Mouse (Mus musculus): Measurements from ENCODE around the gene Ccr9. TPM values are rescaled to one million over a fixed set of nuclear protein-coding genes. Genes with fewer than 3 reads are reported as not detected.

Ccr9 gene
- 8.2 and 8.7 TPM in 2 replicates for polyA plus RNA-seq (2012; rRNA removed)

GRCm38 (mm10) chr9:123678327-123679105, at the start of gene Ccr9, which contains the start of gene Slc6a20a:
Gene Ccr9, plus strand, starts transcription at chr9:123678439.
Gene Slc6a20a, minus strand, starts transcription at chr9:123678885.
- Histone ChIP-seq H3K27ac (ENCODE audit: insufficient read depth, low read length) (peak within 1 kb of the TSS; percentile 45; the same call in 1 of the 2 replicates), H3K27me3 (ENCODE audit: control insufficient read depth, insufficient read depth, low read length) (peaks cover 12% of the 10 kb centered on the region), H3K4me3 (ENCODE audit: extremely low read depth, insufficient read depth, insufficient read length) (peak within 1 kb of the TSS; percentile 66), H3K4me1 (ENCODE audit: control insufficient read depth, insufficient read depth, insufficient read length) (peaks cover 8% of the 10 kb centered on the region; the same call in 1 of the 2 replicates), H3K36me3 (ENCODE audit: control insufficient read depth, insufficient read depth, low read length) (no peaks in the 10 kb centered on the region)
- TF ChIP-seq POLR2A (IDR thresholded peaks at IDR 0.05; ENCODE audit: low read depth, low read length) (no peak), CTCF (IDR thresholded peaks at IDR 0.05; ENCODE audit: extremely low read depth, insufficient read depth, insufficient read length, insufficient replicate concordance) (no peak)
- no peak for DNase-seq (ENCODE audit: low read depth in 1 of 2, low spot score in 2 of 2)
- 3% methylated on average over 73 of the region's 73 CpGs for WGBS

- Histone ChIP-seq H3K27me3 (ENCODE audit: control insufficient read depth, insufficient read depth, low read length) (no peaks in the 10 kb centered on the region), H3K4me1 (ENCODE audit: control insufficient read depth, insufficient read depth, insufficient read length) (peaks cover 9% of the 10 kb centered on the region; the same call in 1 of the 2 replicates), H3K27ac (ENCODE audit: insufficient read depth, low read length) (no peak overlapping the region), H3K4me3 (ENCODE audit: extremely low read depth, insufficient read depth, insufficient read length) (no peak overlapping the region), H3K36me3 (ENCODE audit: control insufficient read depth, insufficient read depth, low read length) (no peaks in the 10 kb centered on the region)
- TF ChIP-seq POLR2A (IDR thresholded peaks at IDR 0.05; ENCODE audit: low read depth, low read length) (no peak), CTCF (IDR thresholded peaks at IDR 0.05; ENCODE audit: extremely low read depth, insufficient read depth, insufficient read length, insufficient replicate concordance) (no peak)
- 46% methylated on average over 3 of the region's 3 CpGs for WGBS
- DNase-seq (ENCODE audit: low read depth in 1 of 2, low spot score in 2 of 2) = peak in 1 of 2 experiments; percentile 14
Measured at GRCm38 (mm10) chr9:123631666-123632065, 46.6 kb upstream of the Ccr9 start.

- peaks cover 9% of the 10 kb centered on the region; the same call in 1 of the 2 replicates for H3K4me1 ChIP-seq (ENCODE audit: control insufficient read depth, insufficient read depth, insufficient read length)
- no peak within 1 kb of the TSS for H3K4me3 ChIP-seq (ENCODE audit: extremely low read depth, insufficient read depth, insufficient read length)
- no peak for DNase-seq (ENCODE audit: low read depth in 1 of 2, low spot score in 2 of 2)
- TF ChIP-seq CTCF (IDR thresholded peaks at IDR 0.05; ENCODE audit: extremely low read depth, insufficient read depth, insufficient read length, insufficient replicate concordance) = no peak
- no peak for TF ChIP-seq POLR2A (IDR thresholded peaks at IDR 0.05; ENCODE audit: low read depth, low read length)
- no peak within 1 kb of the TSS for H3K27ac ChIP-seq (ENCODE audit: insufficient read depth, low read length)
- H3K36me3 ChIP-seq (ENCODE audit: control insufficient read depth, insufficient read depth, low read length) = no peaks in the 10 kb centered on the region
- no peaks in the 10 kb centered on the region for H3K27me3 ChIP-seq (ENCODE audit: control insufficient read depth, insufficient read depth, low read length)
- WGBS = 92% methylated on average over 6 of the region's 6 CpGs
Measured at GRCm38 (mm10) chr9:123632281-123632680, 46.0 kb upstream of the Ccr9 start, which contains the start of gene Slc6a20b. Gene Slc6a20b, minus strand, starts transcription at chr9:123632565.

GRCm38 (mm10) chr9:123632993-123633392, 45.2 kb upstream of the Ccr9 start:
- H3K36me3 ChIP-seq (ENCODE audit: control insufficient read depth, insufficient read depth, low read length) = no peaks in the 10 kb centered on the region
- DNase-seq (ENCODE audit: low read depth in 1 of 2, low spot score in 2 of 2) = no peak
- H3K4me1 ChIP-seq (ENCODE audit: control insufficient read depth, insufficient read depth, insufficient read length) = peaks cover 9% of the 10 kb centered on the region; the same call in 1 of the 2 replicates
- TF ChIP-seq POLR2A (IDR thresholded peaks at IDR 0.05; ENCODE audit: low read depth, low read length) = no peak
- no peak for TF ChIP-seq CTCF (IDR thresholded peaks at IDR 0.05; ENCODE audit: extremely low read depth, insufficient read depth, insufficient read length, insufficient replicate concordance)
- H3K27me3 ChIP-seq (ENCODE audit: control insufficient read depth, insufficient read depth, low read length) = no peaks in the 10 kb centered on the region
- H3K27ac ChIP-seq (ENCODE audit: insufficient read depth, low read length) = no peak overlapping the region
- H3K4me3 ChIP-seq (ENCODE audit: extremely low read depth, insufficient read depth, insufficient read length) = no peak overlapping the region
- 95% methylated on average over 3 of the region's 3 CpGs for whole genome bisulfite sequencing

- no peaks in the 10 kb centered on the region for H3K36me3 ChIP-seq (ENCODE audit: control insufficient read depth, insufficient read depth, low read length)
- H3K27ac ChIP-seq (ENCODE audit: insufficient read depth, low read length) = no peak overlapping the region
- whole genome bisulfite sequencing = 81% methylated on average over 5 of the region's 5 CpGs
- DNase-seq (ENCODE audit: low read depth in 1 of 2, low spot score in 2 of 2) = no peak
- peaks cover 4% of the 10 kb centered on the region; the same call in 1 of the 2 replicates for H3K4me1 ChIP-seq (ENCODE audit: control insufficient read depth, insufficient read depth, insufficient read length)
- TF ChIP-seq CTCF (IDR thresholded peaks at IDR 0.05; ENCODE audit: extremely low read depth, insufficient read depth, insufficient read length, insufficient replicate concordance) (no peak), POLR2A (IDR thresholded peaks at IDR 0.05; ENCODE audit: low read depth, low read length) (no peak)
- no peak overlapping the region for H3K4me3 ChIP-seq (ENCODE audit: extremely low read depth, insufficient read depth, insufficient read length)
- H3K27me3 ChIP-seq (ENCODE audit: control insufficient read depth, insufficient read depth, low read length) = no peaks in the 10 kb centered on the region
Measured at GRCm38 (mm10) chr9:123636771-123637170, 41.5 kb upstream of the Ccr9 start.

- Histone ChIP-seq H3K27ac (ENCODE audit: insufficient read depth, low read length) (no peak overlapping the region), H3K4me3 (ENCODE audit: extremely low read depth, insufficient read depth, insufficient read length) (no peak overlapping the region), H3K36me3 (ENCODE audit: control insufficient read depth, insufficient read depth, low read length) (no peaks in the 10 kb centered on the region), H3K4me1 (ENCODE audit: control insufficient read depth, insufficient read depth, insufficient read length) (no peaks in the 10 kb centered on the region), H3K27me3 (ENCODE audit: control insufficient read depth, insufficient read depth, low read length) (no peaks in the 10 kb centered on the region)
- DNase-seq (ENCODE audit: low read depth in 1 of 2, low spot score in 2 of 2) = no peak
- no peak for TF ChIP-seq POLR2A (IDR thresholded peaks at IDR 0.05; ENCODE audit: low read depth, low read length)
- no peak for TF ChIP-seq CTCF (IDR thresholded peaks at IDR 0.05; ENCODE audit: extremely low read depth, insufficient read depth, insufficient read length, insufficient replicate concordance)
Measured at GRCm38 (mm10) chr9:123638231-123638630, 40.0 kb upstream of the Ccr9 start.

GRCm38 (mm10) chr9:123638668-123639089, 39.6 kb upstream of the Ccr9 start:
- Histone ChIP-seq H3K4me1 (ENCODE audit: control insufficient read depth, insufficient read depth, insufficient read length) (no peaks in the 10 kb centered on the region), H3K27me3 (ENCODE audit: control insufficient read depth, insufficient read depth, low read length) (no peaks in the 10 kb centered on the region), H3K4me3 (ENCODE audit: extremely low read depth, insufficient read depth, insufficient read length) (no peak overlapping the region), H3K27ac (ENCODE audit: insufficient read depth, low read length) (no peak overlapping the region), H3K36me3 (ENCODE audit: control insufficient read depth, insufficient read depth, low read length) (no peaks in the 10 kb centered on the region)
- TF ChIP-seq POLR2A (IDR thresholded peaks at IDR 0.05; ENCODE audit: low read depth, low read length) (no peak), CTCF (IDR thresholded peaks at IDR 0.05; ENCODE audit: extremely low read depth, insufficient read depth, insufficient read length, insufficient replicate concordance) (peak; percentile 44; the same call in 1 of the 2 replicates)
- no peak for DNase-seq (ENCODE audit: low read depth in 1 of 2, low spot score in 2 of 2)
- 16% methylated on average over 1 of the region's 1 CpGs for WGBS

Data from spleen, adult 2 months (tissue).